Mouse (Mus musculus) liver, embryonic 14.5 days (tissue): ENCODE results near the gene Slc27a1. TPM values are rescaled to one million over a fixed set of nuclear protein-coding genes. Genes with fewer than 3 reads are reported as not detected.
A peak's percentile ranks its signal among the peaks of the same experiment; 100 is the strongest.
"Not testable (repeated sequence)": the region's sequence is repeated elsewhere in the genome, so short reads cannot be mapped to it uniquely, and the experiment has no call there.

Source experiments
- ATAC-seq: fragments of 200-750 bp; cut with Nextera tagmentation; 2 replicates; pipeline ENCODE4 v1.8.0; 2017; ENCODE audit warnings: moderate number of reproducible peaks, mild to moderate bottlenecking, moderate library complexity; ENCODE audit not compliant: insufficient read depth
- DNase-seq, 3 experiments: peaks; one replicate each; pipeline ENCODE4 v3.0.0-alpha.2; 2012 to 2013; ENCODE audit warnings: low read depth in 3 of 3, low spot score in 3 of 3
- H3K27ac ChIP-seq: fragments of 300-500 bp; sonication (generic); 2 replicates; pipeline ENCODE4 v1.5.1; 2014; ENCODE audit warnings: moderate library complexity, mild to moderate bottlenecking, control low read depth, inconsistent platforms
- H3K27me3 ChIP-seq: fragments of 300-500 bp; sonication (generic); 2 replicates; pipeline ENCODE4 v1.6.1; 2014; ENCODE audit warnings: mild to moderate bottlenecking, low read length, moderate library complexity; ENCODE audit not compliant: control insufficient read depth, insufficient read depth
- H3K36me3 ChIP-seq: fragments of 300-500 bp; sonication (generic); replicated peaks from 2 replicates; pipeline ENCODE4 v1.6.1; 2014; ENCODE audit warnings: low read depth; ENCODE audit not compliant: control insufficient read depth, insufficient read depth
- H3K4me1 ChIP-seq, 2 experiments: fragments of 200-500 bp in 1 of 2; fragments of 300-500 bp in 1 of 2; sonication (generic) in 1 of 2; replicated peaks; 2 replicates each; pipeline ENCODE4 v1.6.1; 2012 to 2014; ENCODE audit warnings: antibody characterized with exemption in 1 of 2, inconsistent platforms in 1 of 2, low read length in 1 of 2; ENCODE audit not compliant: control insufficient read depth in 2 of 2, insufficient read depth in 2 of 2
- H3K4me2 ChIP-seq: fragments of 300-500 bp; sonication (generic); 2 replicates; pipeline ENCODE4 v1.6.1; 2014; ENCODE audit warnings: low read depth, mild to moderate bottlenecking, control low read depth, moderate library complexity
- H3K4me3 ChIP-seq, 2 experiments: fragments of 200-500 bp in 1 of 2; fragments of 300-500 bp in 1 of 2; sonication (generic) in 1 of 2; 2 replicates each; pipeline ENCODE4 v1.5.1; 2012 to 2014; ENCODE audit warnings: low read depth in 2 of 2, low read length in 2 of 2, mild to moderate bottlenecking in 2 of 2, control low read depth in 1 of 2, inconsistent platforms in 1 of 2, moderate library complexity in 1 of 2; ENCODE audit not compliant: insufficient read depth in 1 of 2
- H3K9ac ChIP-seq: fragments of 300-500 bp; sonication (generic); replicated peaks from 2 replicates; pipeline ENCODE4 v1.6.1; 2014; ENCODE audit warnings: mild to moderate bottlenecking, control low read depth, moderate library complexity
- H3K9me3 ChIP-seq: fragments of 300-500 bp; sonication (generic); 2 replicates; pipeline ENCODE4 v1.6.1; 2016; ENCODE audit warnings: low read length, mixed read lengths; ENCODE audit not compliant: control insufficient read depth
- CTCF ChIP-seq: IDR thresholded peaks from 2 replicates; pipeline ENCODE4 v1.5.1; 2016; ENCODE audit warnings: antibody characterized with exemption, low read depth, control low read depth
- EP300 ChIP-seq: IDR thresholded peaks from 2 replicates; pipeline ENCODE4 v1.6.1; 2016; ENCODE audit warnings: antibody characterized with exemption, low read depth
- WGBS: fragments of 180-500 bp; shearing (Covaris S2); extraction: QIAGEN DNeasy Blood & Tissue Kit; methylation state at CpG from one replicate; pipeline ENCODE4 v1.1.7; 2014; ENCODE audit not compliant: insufficient replicate concordance; 5-methylcytosine and 5-hydroxymethylcytosine counted together
- polyA plus RNA-seq, 2 experiments: library from polyadenylated mRNA; depleted of rRNA in 1 of 2; stranded (reverse) in 1 of 2; unstranded in 1 of 2; fragments of >200 nt; fragmentation: Nextera tagmentation in 1 of 2; extraction: Ambion mirVana in 1 of 2; gene quantifications; 2 replicates each; pipeline versions ENCODE4 v1.2.1 to v1.2.3; 2012 to 2014

Slc27a1 gene
- polyA plus RNA-seq (2012; rRNA removed) (1.9 and 2.4 TPM in 2 replicates), polyA plus RNA-seq (2014; fragmentation: Nextera tagmentation; extraction: Ambion mirVana) (0.28 and 0.71 TPM in 2 replicates)

DNA sequence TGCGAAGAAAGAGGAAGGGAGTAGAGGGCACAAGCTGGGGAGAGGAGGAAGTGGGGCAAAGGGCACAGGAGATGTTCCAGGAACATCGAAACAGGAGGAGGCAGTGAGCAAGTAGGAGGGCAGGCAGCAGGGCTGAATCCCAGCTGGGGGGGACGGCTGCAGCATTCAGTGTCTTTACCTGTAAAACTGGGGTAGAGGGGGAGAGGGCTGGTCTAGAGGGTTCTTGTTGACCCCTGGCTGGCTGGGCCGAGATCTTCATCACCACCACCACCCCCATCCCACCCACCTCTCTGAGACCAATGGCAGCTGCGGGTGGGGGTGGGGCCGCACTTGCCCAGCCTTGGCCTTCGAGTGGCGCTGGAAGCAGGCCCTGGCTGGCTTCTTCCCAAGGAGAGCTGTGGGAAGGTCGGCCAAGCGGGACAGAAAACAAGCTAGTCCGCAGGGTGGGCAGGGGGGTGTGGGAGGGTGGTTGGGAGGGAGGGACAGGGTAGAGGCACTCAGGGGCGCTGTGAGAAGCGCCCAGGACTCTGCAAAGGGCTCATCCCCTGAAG lies at the start of gene Slc27a1:
Gene Slc27a1, plus strand, starts transcription at position 496 of the 551 bp plus-strand sequence.
- Histone ChIP-seq H3K9ac (no peak within 1 kb of the TSS), H3K27me3 (peaks cover 9% of the 10 kb centered on the region), H3K36me3 (no peaks in the 10 kb centered on the region), H3K9me3 (no peaks in the 10 kb centered on the region; the same call in 1 of the 2 replicates), H3K27ac (no peak within 1 kb of the TSS), H3K4me1 (peaks cover 3 to 7% of the 10 kb centered on the region in 2 experiments), H3K4me3 (peak within 1 kb of the TSS; percentile 40 to 64), H3K4me2 (peak within 1 kb of the TSS; percentile 73)
- no peak for DNase-seq
- WGBS, result 29% methylated on average over 13 of the region's 13 CpGs
- no peak for ATAC-seq
- TF ChIP-seq CTCF, result no peak

DNA sequence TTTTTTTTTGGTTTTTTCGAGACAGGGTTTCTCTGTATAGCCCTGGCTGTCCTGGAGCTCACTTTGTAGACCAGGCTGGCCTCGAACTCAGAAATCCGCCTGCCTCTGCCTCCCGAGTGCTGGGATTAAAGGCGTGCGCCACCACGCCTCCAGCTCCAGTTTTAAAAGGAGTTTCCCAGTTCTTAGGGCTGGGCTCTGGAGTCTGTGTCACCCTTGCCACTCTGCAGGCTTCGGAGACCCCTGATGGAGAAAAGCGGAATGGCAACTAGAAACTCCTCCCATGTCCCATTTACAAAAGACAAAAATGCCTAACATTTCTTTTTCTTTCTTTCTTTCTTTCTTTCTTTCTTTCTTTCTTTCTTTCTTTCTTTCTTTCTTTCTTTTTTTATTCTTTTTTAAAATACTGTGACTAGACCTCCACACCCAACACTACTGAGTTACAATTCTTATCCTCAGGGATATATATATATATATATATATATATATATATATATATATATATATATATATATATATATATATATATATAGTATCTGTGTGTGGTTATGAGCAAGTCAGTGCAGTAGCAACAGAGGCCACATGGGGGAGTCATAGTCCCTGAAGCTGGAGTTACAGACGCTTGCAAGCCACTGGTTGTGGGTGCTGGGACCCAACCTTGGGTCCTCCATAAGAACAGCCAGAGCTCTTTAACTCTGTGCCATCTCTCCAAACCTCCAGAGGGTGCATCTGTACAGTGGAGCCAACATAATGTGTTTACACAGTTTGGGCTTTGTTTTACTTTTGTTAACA lies 49.5 kb upstream of the Slc27a1 start:
- 27% methylated on average over 10 of the region's 10 CpGs for WGBS
- not testable (repeated sequence) for H3K27me3 ChIP-seq, H3K4me2 ChIP-seq, ATAC-seq, H3K9ac ChIP-seq, H3K9me3 ChIP-seq, H3K27ac ChIP-seq, H3K36me3 ChIP-seq, H3K4me1 ChIP-seq, H3K4me3 ChIP-seq
- peak; percentile 60 for TF ChIP-seq CTCF
- peak in 2 of 3 experiments; percentile 23 to 55 for DNase-seq

DNA sequence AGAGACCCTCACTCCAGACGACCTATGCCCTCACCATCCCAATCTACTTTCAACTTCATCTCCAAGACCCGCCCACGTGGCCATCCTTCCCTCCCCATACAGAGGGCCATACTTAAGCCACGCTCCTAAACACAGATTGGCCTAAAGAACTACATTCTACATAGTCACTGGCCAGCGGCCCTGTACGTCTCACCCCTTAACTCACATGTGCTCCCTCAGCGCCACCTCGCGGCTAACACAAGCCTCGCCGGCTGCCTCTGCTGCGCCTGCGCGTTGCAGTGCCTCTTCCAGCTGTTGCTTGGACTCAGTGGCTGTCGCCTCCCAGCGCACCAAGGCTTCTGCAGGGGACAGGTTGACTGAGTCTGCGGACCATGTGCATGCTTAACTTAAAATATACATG lies 47.0 kb upstream of the Slc27a1 start:
- H3K36me3 ChIP-seq, result no peaks in the 10 kb centered on the region
- WGBS, result 3% methylated on average over 17 of the region's 17 CpGs
- H3K27me3 ChIP-seq, result peaks cover 15% of the 10 kb centered on the region
- no peak overlapping the region for H3K4me3 ChIP-seq
- no peaks in the 10 kb centered on the region; a peak in 1 of 4 replicates for H3K4me1 ChIP-seq
- H3K4me2 ChIP-seq, result no peak overlapping the region
- ATAC-seq (peak; percentile 75), DNase-seq (peak; percentile 66 to 75 (median 69))
- H3K27ac ChIP-seq, result no peak overlapping the region
- TF ChIP-seq EP300 (no peak), CTCF (peak; percentile 96)
- H3K9ac ChIP-seq, result no peak overlapping the region
- H3K9me3 ChIP-seq, result no peaks in the 10 kb centered on the region

GRCm38 (mm10) chr8:71525226-71526050 lies 43.2 kb upstream of the Slc27a1 start, which contains the start of gene Ccdc194:
TSS of gene Ccdc194 (minus strand) at chr8:71525711.
- Histone ChIP-seq H3K4me2 (no peak within 1 kb of the TSS), H3K9me3 (no peaks in the 10 kb centered on the region), H3K27ac (no peak within 1 kb of the TSS), H3K36me3 (no peaks in the 10 kb centered on the region), H3K4me1 (peaks cover 0 to 5% of the 10 kb centered on the region in 2 experiments; a peak in 2 of 4 replicates), H3K4me3 (no peak within 1 kb of the TSS), H3K9ac (no peak within 1 kb of the TSS), H3K27me3 (peaks cover 15% of the 10 kb centered on the region)
- TF ChIP-seq CTCF (no peak), EP300 (no peak)
- 31% methylated on average over 46 of the region's 46 CpGs for WGBS
- DNase-seq (no peak), ATAC-seq (no peak)
